Mouse (Mus musculus): ENCODE data around the gene Fstl4. TPM values are rescaled to one million over a fixed set of nuclear protein-coding genes. Genes with fewer than 3 reads are reported as not detected.

The Fstl4 gene
- polyA plus RNA-seq, 1 experiment from 2014 or later: 5.7 TPM

DNA sequence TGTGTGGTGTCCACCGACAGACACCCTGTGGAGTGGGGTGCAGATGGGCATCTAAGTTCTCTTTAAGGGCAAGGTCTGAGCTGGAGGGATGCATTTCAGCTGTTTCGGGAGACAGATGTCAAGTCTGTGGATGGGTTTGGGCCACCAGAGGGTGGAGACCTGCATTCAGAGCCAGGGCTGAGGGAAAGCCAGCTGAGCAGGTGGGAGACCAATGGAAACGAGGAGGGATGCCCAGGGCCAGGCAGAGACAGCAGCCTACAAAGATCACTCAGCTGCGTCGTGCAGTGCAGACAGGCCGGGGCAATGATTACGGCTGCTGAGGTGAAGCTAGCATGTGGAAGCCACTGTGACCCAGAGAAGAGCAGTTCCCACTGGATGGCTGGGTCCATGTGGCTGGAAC is 392.0 kb downstream of the Fstl4 start:
- 72% methylated on average over 7 of the region's 7 CpGs for WGBS
- H3K4me3 ChIP-seq (ENCODE audit: low read depth, low read length): no peak overlapping the region
- H3K27ac ChIP-seq (ENCODE audit: low read depth, low read length): no peak overlapping the region
- H3K4me2 ChIP-seq (replicated peaks; ENCODE audit: low read depth): no peak overlapping the region
- TF ChIP-seq CTCF (IDR thresholded peaks at IDR 0.05; ENCODE audit: low read depth): no peak
- no peak overlapping the region for H3K9ac ChIP-seq (ENCODE audit: low read depth, low read length)
- no peaks in the 10 kb centered on the region for H3K27me3 ChIP-seq (replicated peaks; ENCODE audit: control insufficient read depth, insufficient read depth, low read length)
- H3K4me1 ChIP-seq (replicated peaks; ENCODE audit: control insufficient read depth, insufficient read depth, low read length): no peaks in the 10 kb centered on the region
- no peaks in the 10 kb centered on the region for H3K36me3 ChIP-seq (ENCODE audit: control insufficient read depth, insufficient read depth)
- ATAC-seq: no peak
- no peaks in the 10 kb centered on the region for H3K9me3 ChIP-seq (ENCODE audit: control insufficient read depth)

DNA sequence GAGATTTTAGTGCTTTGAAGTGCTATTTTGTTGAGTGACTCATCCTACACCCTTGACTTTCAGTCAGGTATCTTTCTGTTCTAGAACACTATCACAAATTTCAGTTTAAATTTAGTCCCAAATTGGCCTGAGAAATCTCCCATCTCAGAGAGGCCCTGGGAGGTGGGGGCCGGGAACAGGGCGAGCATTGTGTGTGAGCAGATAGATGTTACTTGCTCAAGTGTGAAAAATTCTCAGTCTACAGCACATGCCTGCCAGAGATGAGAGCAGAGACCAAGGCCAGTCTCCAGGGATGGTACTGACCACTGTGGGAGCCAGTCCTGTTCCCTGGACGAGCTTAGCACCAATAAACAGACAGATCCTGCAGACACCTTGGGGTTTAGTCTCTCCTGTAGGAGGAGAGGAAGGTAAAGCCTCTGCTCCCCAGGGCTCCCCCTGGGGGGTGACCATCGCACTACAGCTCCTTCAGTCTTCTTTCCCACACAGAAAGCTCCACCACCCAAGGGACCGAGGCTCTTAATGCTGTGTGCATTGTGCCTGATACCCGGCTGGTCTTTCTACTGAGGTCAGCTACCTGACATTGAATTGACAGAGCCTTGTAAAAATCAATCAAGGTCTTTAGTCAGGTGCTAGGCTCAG is 393.3 kb downstream of the Fstl4 start:
- Histone ChIP-seq H3K36me3 (ENCODE audit: control insufficient read depth, insufficient read depth) (no peaks in the 10 kb centered on the region), H3K9me3 (ENCODE audit: control insufficient read depth) (no peaks in the 10 kb centered on the region), H3K4me3 (ENCODE audit: low read depth, low read length) (no peak overlapping the region), H3K27ac (ENCODE audit: low read depth, low read length) (no peak overlapping the region), H3K4me2 (replicated peaks; ENCODE audit: low read depth) (no peak overlapping the region), H3K9ac (ENCODE audit: low read depth, low read length) (no peak overlapping the region), H3K4me1 (replicated peaks; ENCODE audit: control insufficient read depth, insufficient read depth, low read length) (no peaks in the 10 kb centered on the region), H3K27me3 (replicated peaks; ENCODE audit: control insufficient read depth, insufficient read depth, low read length) (no peaks in the 10 kb centered on the region)
- TF ChIP-seq CTCF (IDR thresholded peaks at IDR 0.05; ENCODE audit: low read depth): peak; percentile 53
- WGBS: 70% methylated on average over 6 of the region's 6 CpGs
- ATAC-seq: no peak

DNA sequence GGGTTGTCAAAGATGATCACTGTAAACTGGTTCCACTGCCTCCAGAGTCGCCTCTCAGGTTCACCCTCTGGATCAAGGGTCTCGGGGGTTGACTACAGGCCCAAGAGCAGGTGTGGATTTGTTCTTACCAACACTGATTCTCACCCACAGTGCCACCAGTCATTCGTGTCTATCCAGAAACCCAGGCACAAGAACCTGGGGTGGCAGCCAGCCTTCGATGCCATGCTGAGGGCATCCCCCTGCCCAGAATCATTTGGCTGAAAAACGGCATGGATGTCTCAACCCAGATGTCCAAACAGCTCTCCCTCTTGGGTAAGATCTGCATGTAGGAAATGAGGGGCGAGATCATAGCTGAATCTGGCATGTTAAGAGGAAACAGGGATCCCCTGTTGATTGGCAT is 398.0 kb downstream of the Fstl4 start:
- no peak for ATAC-seq
- 67% methylated on average over 6 of the region's 6 CpGs for WGBS
- TF ChIP-seq CTCF (IDR thresholded peaks at IDR 0.05; ENCODE audit: low read depth): no peak

DNA sequence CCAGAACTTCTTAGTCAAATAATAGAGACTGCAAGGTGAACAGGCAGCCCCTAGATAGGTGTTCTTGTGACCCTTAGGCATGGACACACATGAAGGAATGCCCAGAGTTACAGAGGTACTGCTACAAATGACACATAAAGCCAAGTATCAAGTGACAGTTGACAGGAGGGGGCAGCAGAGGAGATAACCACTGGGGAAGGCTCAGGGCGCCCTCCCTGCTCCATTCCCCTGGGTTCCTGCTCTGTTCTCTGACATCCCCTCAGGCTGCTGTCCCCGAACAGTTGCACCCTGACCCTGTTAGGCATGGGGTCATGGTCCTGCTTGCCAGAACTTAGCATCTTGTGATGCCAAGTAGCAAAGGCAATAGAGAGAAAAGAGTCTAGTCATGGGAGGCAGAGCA is 402.0 kb downstream of the Fstl4 start:
- H3K36me3 ChIP-seq (ENCODE audit: control insufficient read depth, insufficient read depth): no peaks in the 10 kb centered on the region
- TF ChIP-seq CTCF (IDR thresholded peaks at IDR 0.05; ENCODE audit: low read depth): no peak
- H3K4me3 ChIP-seq (ENCODE audit: low read depth, low read length): no peak overlapping the region
- H3K9ac ChIP-seq (ENCODE audit: low read depth, low read length): no peak overlapping the region
- no peak for ATAC-seq
- 68% methylated on average over 2 of the region's 2 CpGs for WGBS
- H3K4me1 ChIP-seq (replicated peaks; ENCODE audit: control insufficient read depth, insufficient read depth, low read length): no peaks in the 10 kb centered on the region
- H3K27me3 ChIP-seq (replicated peaks; ENCODE audit: control insufficient read depth, insufficient read depth, low read length): no peaks in the 10 kb centered on the region
- no peak overlapping the region for H3K27ac ChIP-seq (ENCODE audit: low read depth, low read length)
- H3K4me2 ChIP-seq (replicated peaks; ENCODE audit: low read depth): no peak overlapping the region
- no peaks in the 10 kb centered on the region for H3K9me3 ChIP-seq (ENCODE audit: control insufficient read depth)

More for the DNA sequence above, 398.0 kb downstream of the Fstl4 start:
- H3K27me3 ChIP-seq (replicated peaks; ENCODE audit: control insufficient read depth, insufficient read depth, low read length): no peaks in the 10 kb centered on the region
- no peak overlapping the region for H3K9ac ChIP-seq (ENCODE audit: low read depth, low read length)
- H3K4me2 ChIP-seq (replicated peaks; ENCODE audit: low read depth): no peak overlapping the region
- no peaks in the 10 kb centered on the region for H3K4me1 ChIP-seq (replicated peaks; ENCODE audit: control insufficient read depth, insufficient read depth, low read length)
- H3K4me3 ChIP-seq (ENCODE audit: low read depth, low read length): no peak overlapping the region
- no peak overlapping the region for H3K27ac ChIP-seq (ENCODE audit: low read depth, low read length)
- no peaks in the 10 kb centered on the region for H3K9me3 ChIP-seq (ENCODE audit: control insufficient read depth)
- H3K36me3 ChIP-seq (ENCODE audit: control insufficient read depth, insufficient read depth): no peaks in the 10 kb centered on the region

DNA sequence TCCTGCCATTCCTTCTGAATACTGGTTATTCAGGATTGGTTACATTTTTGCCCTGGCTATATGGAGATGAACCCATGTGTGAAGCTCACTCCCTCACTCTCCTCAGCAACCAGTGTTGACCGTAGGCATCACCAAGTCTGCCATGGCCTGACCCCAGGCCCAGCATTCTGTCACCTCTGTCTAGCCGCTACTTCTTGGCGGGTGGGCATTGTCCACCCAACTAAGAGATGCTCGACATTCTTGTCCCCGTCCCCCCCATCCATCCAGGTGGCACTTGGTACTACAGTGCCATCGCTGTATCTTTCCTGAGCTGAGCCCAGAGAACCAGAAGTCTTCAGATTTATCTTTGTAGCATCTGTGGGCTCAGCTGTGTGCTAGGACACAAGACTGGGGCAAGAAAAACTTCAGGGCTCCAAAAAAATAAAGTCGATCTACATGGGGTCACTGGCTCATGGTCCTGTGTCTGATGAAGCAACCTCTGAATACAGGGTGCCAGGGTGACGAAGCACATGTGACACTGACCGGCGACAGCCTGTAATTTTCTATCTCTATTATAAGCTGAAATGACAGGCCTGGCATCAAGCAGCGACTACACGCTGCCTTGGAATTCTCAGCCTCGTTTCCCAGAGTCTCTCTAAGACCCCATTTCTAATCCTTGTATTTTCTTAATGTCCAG is 417.9 kb downstream of the Fstl4 start:
- no peaks in the 10 kb centered on the region for H3K36me3 ChIP-seq (ENCODE audit: control insufficient read depth, insufficient read depth)
- ATAC-seq: no peak
- no peak overlapping the region for H3K4me3 ChIP-seq (ENCODE audit: low read depth, low read length)
- H3K27me3 ChIP-seq (replicated peaks; ENCODE audit: control insufficient read depth, insufficient read depth, low read length): no peaks in the 10 kb centered on the region
- no peak overlapping the region for H3K9ac ChIP-seq (ENCODE audit: low read depth, low read length)
- no peak for TF ChIP-seq CTCF (IDR thresholded peaks at IDR 0.05; ENCODE audit: low read depth)
- 65% methylated on average over 13 of the region's 13 CpGs for WGBS
- H3K4me1 ChIP-seq (replicated peaks; ENCODE audit: control insufficient read depth, insufficient read depth, low read length): no peaks in the 10 kb centered on the region
- H3K4me2 ChIP-seq (replicated peaks; ENCODE audit: low read depth): no peak overlapping the region
- H3K27ac ChIP-seq (ENCODE audit: low read depth, low read length): no peak overlapping the region
- no peaks in the 10 kb centered on the region for H3K9me3 ChIP-seq (ENCODE audit: control insufficient read depth)

DNA sequence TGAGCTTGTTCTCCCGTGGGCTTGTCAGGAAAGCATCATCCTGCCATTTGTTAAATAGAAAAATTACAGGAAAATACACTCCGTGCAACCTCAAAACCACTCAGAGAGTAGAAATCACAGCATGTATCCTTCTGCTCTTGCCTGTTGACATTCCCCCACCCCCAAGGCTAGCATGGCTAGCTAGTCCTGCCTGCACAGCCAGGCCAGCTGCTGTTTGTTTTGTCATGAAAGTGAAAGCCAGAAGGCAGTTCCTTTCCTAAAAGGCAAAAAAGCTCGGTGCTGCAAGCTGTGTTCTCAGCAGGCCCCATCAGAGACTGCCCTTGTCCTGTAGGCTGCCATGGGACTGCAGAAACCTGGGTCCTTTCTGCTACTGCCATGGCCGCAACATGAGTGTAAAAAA is 418.4 kb downstream of the Fstl4 start:
- H3K9ac ChIP-seq (ENCODE audit: low read depth, low read length): no peak overlapping the region
- TF ChIP-seq CTCF (IDR thresholded peaks at IDR 0.05; ENCODE audit: low read depth): no peak
- H3K4me3 ChIP-seq (ENCODE audit: low read depth, low read length): no peak overlapping the region
- H3K36me3 ChIP-seq (ENCODE audit: control insufficient read depth, insufficient read depth): no peaks in the 10 kb centered on the region
- H3K27me3 ChIP-seq (replicated peaks; ENCODE audit: control insufficient read depth, insufficient read depth, low read length): no peaks in the 10 kb centered on the region
- no peaks in the 10 kb centered on the region for H3K4me1 ChIP-seq (replicated peaks; ENCODE audit: control insufficient read depth, insufficient read depth, low read length)
- 38% methylated on average over 4 of the region's 4 CpGs for WGBS
- H3K27ac ChIP-seq (ENCODE audit: low read depth, low read length): no peak overlapping the region
- ATAC-seq: no peak
- H3K4me2 ChIP-seq (replicated peaks; ENCODE audit: low read depth): no peak overlapping the region
- H3K9me3 ChIP-seq (ENCODE audit: control insufficient read depth): no peaks in the 10 kb centered on the region
